Mouse (Mus musculus) layer of hippocampus, adult 2 months (tissue): Measurements from ENCODE around the gene Atp5l. TPM values are rescaled to one million over a fixed set of nuclear protein-coding genes. Genes with fewer than 3 reads are reported as not detected.
A peak's percentile ranks its signal among the peaks of the same experiment; 100 is the strongest.
"Not testable (repeated sequence)": the region's sequence is repeated elsewhere in the genome, so short reads cannot be mapped to it uniquely, and the experiment has no call there.

ENCODE experiments used
- DNase-seq, 2 experiments: peaks; one replicate each; pipeline ENCODE4 v3.0.0; 2022; ENCODE audit warnings: low spot score in 2 of 2
- H3K27ac ChIP-seq: fragments of 200-600 bp; 2 replicates; pipeline ENCODE4 v1.8.1; 2022
- H3K4me3 ChIP-seq: fragments of 200-600 bp; 2 replicates; pipeline ENCODE4 v1.8.1; 2022; ENCODE audit warnings: mild to moderate bottlenecking
- CTCF ChIP-seq: fragments of 200-600 bp; conservative IDR thresholded peaks from 2 replicates; pipeline ENCODE4 v1.8.1; 2022; ENCODE audit warnings: antibody characterized with exemption, mild to moderate bottlenecking, moderate library complexity
- long read RNA-seq, 2 experiments: library from polyadenylated mRNA; stranded (forward); transcript quantifications; one replicate each; pipeline ENCODE4 v2.0.0; 2021; ENCODE audit warnings: borderline mapping rate in 2 of 2
- total RNA-seq, 2 experiments: library from RNA; stranded (reverse); gene quantifications; 2 replicates each; pipeline ENCODE4 v1.2.3; 2021

The Atp5l gene
- total RNA-seq: 100 to 1,000 TPM; 309 to 349 TPM
- long read RNA-seq, experiment 1, full-length matches to known transcripts: 220 of 222 reads
- long read RNA-seq, experiment 1, partial matches to known transcripts: 1 of 222 reads
- long read RNA-seq, experiment 1, other reads (novel, unspliced or antisense): 1 of 222 reads
- long read RNA-seq, experiment 2, full-length matches to known transcripts: 288 of 289 reads
- long read RNA-seq, experiment 2, partial matches to known transcripts: 0 of 289 reads
- long read RNA-seq, experiment 2, other reads (novel, unspliced or antisense): 1 of 289 reads

GRCm38 (mm10) chr9:44920374-44921122 is at the start of gene Atp5l:
Gene Atp5l, minus strand, starts transcription at chr9:44920742.
- TF ChIP-seq CTCF: no peak
- Histone ChIP-seq H3K4me3 (peak within 1 kb of the TSS; percentile 97), H3K27ac (peak within 1 kb of the TSS; percentile 98)
- peak; percentile 86 to 91 for DNase-seq

DNA sequence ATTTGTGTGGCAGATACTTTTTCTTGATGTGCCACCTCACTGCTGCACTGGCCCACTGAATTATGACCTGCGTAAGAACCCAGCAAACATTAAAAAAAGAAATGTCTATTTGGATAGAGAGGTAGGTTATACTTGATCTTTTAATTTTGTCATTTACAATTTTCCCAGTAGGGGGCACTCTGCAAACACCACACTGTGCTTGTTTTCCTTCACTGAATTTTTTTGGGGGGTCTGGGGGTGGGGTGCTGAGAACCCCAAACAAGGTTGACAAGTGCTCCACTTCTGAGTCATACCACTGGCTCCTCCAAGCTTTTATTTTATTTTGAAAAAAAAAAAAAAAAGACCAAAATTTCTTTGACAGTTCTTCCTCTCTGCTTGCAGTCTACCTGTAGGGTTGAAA is 48.9 kb upstream of the Atp5l start:
- Histone ChIP-seq H3K4me3 (no peak overlapping the region), H3K27ac (no peak overlapping the region)
- DNase-seq: no peak
- TF ChIP-seq CTCF: peak; percentile 69

- H3K4me3 ChIP-seq, H3K27ac ChIP-seq, DNase-seq: not testable (repeated sequence)
Observed at GRCm38 (mm10) chr9:44967763-44968162, 47.2 kb upstream of the Atp5l start.

DNA sequence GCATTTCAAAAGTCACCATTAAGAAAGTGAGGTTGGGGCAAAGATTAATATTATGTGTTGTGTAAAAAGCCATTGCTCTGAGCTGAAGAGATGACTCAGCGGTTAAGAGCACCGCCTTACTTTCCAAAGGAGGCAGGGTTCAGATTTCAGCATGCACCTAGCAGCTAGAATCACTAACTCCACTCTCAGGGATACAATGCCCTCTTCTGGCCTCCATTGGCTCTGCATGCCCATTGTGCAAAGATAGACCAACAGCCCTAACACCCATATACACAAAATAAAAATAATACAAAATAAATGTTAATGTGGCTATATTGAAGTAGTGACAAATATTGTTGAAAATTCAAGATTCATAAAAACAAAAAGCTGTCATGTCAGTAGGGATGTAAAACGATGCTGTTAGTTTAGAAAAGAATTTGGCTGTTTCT is 46.3 kb upstream of the Atp5l start:
- Histone ChIP-seq H3K27ac (no peak overlapping the region), H3K4me3 (no peak overlapping the region)
- peak; percentile 94 for TF ChIP-seq CTCF
- peak; percentile 59 to 70 for DNase-seq

DNA sequence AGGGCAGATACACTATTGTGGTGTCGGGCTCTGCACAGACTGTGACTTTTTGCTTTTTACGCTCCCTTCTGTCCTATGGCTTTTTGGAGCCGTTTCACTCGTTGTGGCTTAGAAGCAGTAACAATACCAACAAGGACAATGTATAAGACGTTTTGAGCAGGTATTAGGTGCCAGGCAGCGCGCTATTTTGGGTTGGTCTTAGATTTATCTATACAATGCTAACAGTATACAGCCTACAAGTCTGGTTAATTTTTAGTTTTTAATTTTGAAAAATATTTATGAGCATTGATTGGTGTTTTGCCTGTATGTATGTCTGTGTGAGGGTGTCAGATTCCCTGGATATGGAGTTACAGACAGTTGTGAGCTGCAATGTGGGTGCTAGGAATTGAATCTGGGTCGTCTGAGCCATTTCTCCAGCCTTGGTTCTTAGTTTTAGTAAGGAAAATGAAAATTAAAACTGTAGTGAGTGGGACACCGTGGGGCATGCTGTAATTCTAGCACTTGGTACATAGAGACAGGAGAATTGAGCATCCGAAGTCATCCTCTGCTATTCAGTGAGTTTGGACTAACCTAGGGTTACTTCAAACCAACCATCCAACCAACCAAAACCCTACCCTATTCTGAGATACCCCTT is 45.4 kb upstream of the Atp5l start:
- no peak for TF ChIP-seq CTCF
- Histone ChIP-seq H3K4me3 (peak overlapping the region; percentile 99), H3K27ac (peak overlapping the region; percentile 91)
- DNase-seq: no peak

DNA sequence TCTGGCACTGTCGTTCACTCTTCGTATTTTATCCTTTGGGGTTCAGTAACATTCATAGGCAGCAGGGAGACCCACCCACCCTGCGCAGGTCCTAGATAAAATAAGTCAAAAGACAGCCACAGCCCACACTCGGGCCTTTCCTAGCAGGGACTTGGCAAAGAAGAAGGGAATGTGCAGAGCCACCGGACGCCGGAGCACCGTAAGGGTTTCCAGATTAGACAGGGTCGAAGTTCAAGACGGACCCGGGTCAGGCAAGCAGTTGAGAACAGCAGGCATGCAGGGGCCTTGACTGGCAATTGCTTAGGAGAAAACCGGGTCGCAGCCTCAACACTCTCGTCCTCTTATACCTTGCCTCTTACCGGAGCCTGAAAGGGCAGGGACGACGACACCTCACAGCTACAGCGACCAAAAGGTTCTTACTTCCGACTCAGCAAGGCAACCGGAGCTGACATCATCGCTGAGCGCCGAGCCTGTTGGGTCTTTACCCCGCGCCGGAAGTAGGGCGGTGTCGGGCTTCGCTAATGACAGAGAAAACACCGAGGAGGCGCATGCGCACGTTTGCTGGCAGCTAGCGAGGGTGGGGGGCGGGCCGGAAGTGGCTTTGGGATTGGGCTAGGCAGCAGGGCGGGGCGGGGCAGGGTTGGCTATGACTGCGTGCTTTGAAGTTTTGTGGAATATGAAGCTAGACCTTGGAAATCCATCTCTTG is 44.7 kb upstream of the Atp5l start, which contains the start of gene Ube4a:
TSS of gene Ube4a (minus strand) at position 475 of the 707 bp plus-strand sequence.
- peak within 1 kb of the TSS; percentile 99 for H3K4me3 ChIP-seq
- DNase-seq: peak; percentile 98 to 100
- no peak for TF ChIP-seq CTCF
- H3K27ac ChIP-seq: peak within 1 kb of the TSS; percentile 91

DNA sequence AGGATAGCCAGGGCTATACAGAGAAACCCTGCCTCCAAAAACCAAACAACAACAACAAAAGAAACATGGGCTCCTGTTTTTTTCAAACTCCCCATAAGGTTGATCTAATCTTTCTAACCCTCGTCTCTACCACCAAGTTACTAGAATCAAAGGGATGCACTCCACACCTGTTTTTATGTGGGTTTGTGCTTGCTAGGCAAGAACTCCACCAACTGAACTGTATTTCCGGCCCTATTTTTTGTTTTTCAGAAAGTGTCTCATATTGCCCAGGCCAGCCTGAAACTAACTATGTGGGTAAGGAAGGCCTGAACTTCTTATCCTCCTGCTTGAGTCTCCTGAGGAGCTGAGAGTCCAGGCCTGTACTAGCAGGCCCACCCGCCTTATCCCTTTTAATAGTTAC is 33.9 kb upstream of the Atp5l start:
- Histone ChIP-seq H3K4me3 (no peak overlapping the region), H3K27ac (no peak overlapping the region)
- DNase-seq: no peak
- TF ChIP-seq CTCF: no peak

DNA sequence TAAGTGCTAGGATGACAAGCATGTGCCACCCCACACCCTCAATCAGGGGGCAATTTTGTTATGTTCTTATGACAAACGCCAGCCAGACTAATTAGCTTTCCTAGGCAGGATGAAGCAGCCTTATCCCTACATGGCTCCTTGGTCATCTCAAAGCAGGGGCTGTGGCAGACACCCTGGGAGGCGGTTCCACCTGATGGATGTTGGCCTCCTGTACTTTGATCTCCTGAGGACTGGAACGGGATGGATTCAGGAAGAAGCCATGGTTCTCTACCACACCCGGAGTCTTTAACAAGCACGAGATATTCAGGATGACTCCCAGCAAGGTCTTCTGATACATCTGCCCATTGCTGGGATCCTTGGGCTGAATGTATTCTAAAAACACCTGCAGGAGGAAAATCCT is 27.3 kb upstream of the Atp5l start:
- Histone ChIP-seq H3K4me3 (no peak overlapping the region), H3K27ac (no peak overlapping the region)
- TF ChIP-seq CTCF: no peak
- DNase-seq: no peak

DNA sequence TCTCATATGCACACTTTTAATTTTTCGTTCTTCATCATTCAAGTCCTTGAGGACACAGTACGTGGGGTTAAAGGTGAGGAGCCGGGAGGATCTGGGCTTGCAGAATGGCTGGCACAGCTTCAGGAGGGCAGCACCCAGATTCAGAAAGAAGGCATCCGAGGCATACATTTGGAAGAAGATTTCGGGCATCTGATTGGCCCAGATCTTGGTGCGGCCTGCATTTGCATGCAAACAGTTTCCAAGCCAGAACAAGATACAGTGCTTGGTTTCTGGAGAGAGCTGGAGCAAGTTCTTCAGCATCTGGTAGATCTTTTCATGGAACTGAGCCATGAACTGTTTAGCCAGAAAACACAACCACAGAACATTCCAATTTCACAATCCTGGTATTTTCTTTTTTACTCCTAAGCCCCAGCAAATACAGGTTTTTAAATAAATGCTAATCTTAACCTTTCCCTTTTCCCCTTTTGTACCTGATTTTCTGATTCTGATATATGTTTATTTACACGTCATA is 25.7 kb upstream of the Atp5l start:
- Histone ChIP-seq H3K27ac (peak overlapping the region; percentile 69), H3K4me3 (no peak overlapping the region)
- no peak for DNase-seq
- no peak for TF ChIP-seq CTCF

- no peak for TF ChIP-seq CTCF
- H3K27ac ChIP-seq: peak overlapping the region; percentile 73
- no peak overlapping the region for H3K4me3 ChIP-seq
- DNase-seq: no peak
Observed at GRCm38 (mm10) chr9:44942421-44942820, 21.9 kb upstream of the Atp5l start.

- no peak overlapping the region for H3K4me3 ChIP-seq
- TF ChIP-seq CTCF: no peak
- no peak for DNase-seq
- no peak overlapping the region for H3K27ac ChIP-seq
Observed at GRCm38 (mm10) chr9:44941756-44942155, 21.2 kb upstream of the Atp5l start.

DNA sequence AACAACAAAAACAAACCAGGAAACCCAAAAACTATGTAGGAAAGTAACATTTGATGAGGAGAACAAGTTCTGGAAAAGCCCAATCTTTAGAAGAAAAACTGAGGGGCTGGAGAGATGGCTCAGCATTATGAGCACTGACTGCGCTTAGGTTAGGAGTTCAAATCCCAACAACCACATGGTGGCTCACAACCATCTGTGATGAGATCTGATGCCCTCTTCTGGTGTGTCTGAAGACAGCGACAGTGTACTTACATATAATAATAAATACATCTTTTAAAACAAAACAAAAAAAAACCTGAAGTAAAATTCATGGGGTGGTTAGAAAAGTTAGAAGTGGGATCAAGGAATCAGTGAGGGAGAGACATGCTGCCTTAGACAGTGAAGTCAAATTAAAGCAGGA is 1.0 kb upstream of the Atp5l start:
- TF ChIP-seq CTCF: peak; percentile 53
- no peak for DNase-seq
- Histone ChIP-seq H3K4me3 (peak overlapping the region; percentile 97), H3K27ac (peak overlapping the region; percentile 98)

DNA sequence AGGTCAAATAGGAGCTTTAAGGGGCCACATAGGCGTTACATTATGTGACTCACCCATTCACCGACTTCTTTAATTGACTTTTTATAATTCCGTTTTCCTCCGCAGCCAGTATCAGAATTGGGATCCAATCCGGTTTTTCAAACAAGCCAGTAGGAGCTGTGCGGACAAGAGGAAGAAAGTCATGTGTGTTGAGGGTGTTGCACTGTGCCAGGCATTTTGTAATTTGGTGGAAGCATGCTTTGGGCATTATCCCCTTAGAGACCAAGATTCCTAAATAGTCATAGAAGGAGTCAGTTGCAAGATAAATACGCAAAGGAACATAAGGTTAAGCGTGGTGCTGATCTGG is 554 bp upstream of the Atp5l start:
- Histone ChIP-seq H3K27ac (peak overlapping the region; percentile 98), H3K4me3 (peak overlapping the region; percentile 97)
- DNase-seq: peak in 1 of 2 experiments; percentile 71
- no peak for TF ChIP-seq CTCF
